Mouse (Mus musculus): ENCODE measurements around the gene Zfp113. TPM values are rescaled to one million over a fixed set of nuclear protein-coding genes. Genes with fewer than 3 reads are reported as not detected.
"Not testable (repeated sequence)": the region's sequence is repeated elsewhere in the genome, so short reads cannot be mapped to it uniquely, and the experiment has no call there.

The Zfp113 gene
- polyA plus RNA-seq, 1 experiment from 2014 or later = 26.1 TPM

GRCm38 (mm10) chr5:138109847-138110396 is 45.6 kb downstream of the Zfp113 start:
- not testable (repeated sequence) for H3K4me2 ChIP-seq (replicated peaks; ENCODE audit: low read depth, low read length); H3K27me3 ChIP-seq (ENCODE audit: control insufficient read depth, insufficient read depth, low read length); H3K9ac ChIP-seq (ENCODE audit: low read depth, low read length); H3K4me3 ChIP-seq (ENCODE audit: low read length); H3K27ac ChIP-seq (ENCODE audit: low read depth, low read length); H3K9me3 ChIP-seq (ENCODE audit: control insufficient read depth, low read length); ATAC-seq (ENCODE audit: low FRiP score, low TSS enrichment); H3K36me3 ChIP-seq (ENCODE audit: control insufficient read depth, insufficient read depth, low read length); H3K4me1 ChIP-seq (ENCODE audit: control insufficient read depth, insufficient read depth, low read length)
- WGBS = 61% methylated on average over 4 of the region's 4 CpGs

DNA sequence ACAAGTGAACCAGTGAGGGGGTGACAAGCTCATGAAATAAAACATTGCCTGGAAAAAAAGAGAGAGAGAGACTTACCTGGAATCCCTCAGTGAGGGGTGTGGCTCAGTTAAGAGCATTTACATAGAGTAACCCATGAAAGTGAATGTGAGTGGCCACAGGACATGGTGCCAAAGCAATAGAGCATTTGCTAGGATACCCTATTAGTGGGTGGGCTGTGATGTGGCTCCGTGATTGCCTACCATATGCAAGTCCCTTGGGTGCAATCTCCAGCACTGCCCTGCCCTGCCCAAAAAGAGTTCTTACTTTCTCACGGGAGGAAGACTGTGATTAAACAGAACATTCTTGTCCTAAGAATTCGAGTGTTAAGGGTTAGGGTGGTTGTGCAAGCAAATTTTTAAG is 48.4 kb downstream of the Zfp113 start:
- no peak overlapping the region for H3K9ac ChIP-seq (ENCODE audit: low read depth, low read length)
- no peak overlapping the region for H3K4me2 ChIP-seq (replicated peaks; ENCODE audit: low read depth, low read length)
- ATAC-seq (ENCODE audit: low FRiP score, low TSS enrichment) = no peak
- no peak overlapping the region for H3K4me3 ChIP-seq (ENCODE audit: low read length)
- no peaks in the 10 kb centered on the region for H3K4me1 ChIP-seq (ENCODE audit: control insufficient read depth, insufficient read depth, low read length)
- no peaks in the 10 kb centered on the region for H3K27me3 ChIP-seq (ENCODE audit: control insufficient read depth, insufficient read depth, low read length)
- no peaks in the 10 kb centered on the region for H3K9me3 ChIP-seq (ENCODE audit: control insufficient read depth, low read length)
- H3K36me3 ChIP-seq (ENCODE audit: control insufficient read depth, insufficient read depth, low read length) = peaks cover 34% of the 10 kb centered on the region
- no peak overlapping the region for H3K27ac ChIP-seq (ENCODE audit: low read depth, low read length)
- 71% methylated on average over 3 of the region's 3 CpGs for WGBS

DNA sequence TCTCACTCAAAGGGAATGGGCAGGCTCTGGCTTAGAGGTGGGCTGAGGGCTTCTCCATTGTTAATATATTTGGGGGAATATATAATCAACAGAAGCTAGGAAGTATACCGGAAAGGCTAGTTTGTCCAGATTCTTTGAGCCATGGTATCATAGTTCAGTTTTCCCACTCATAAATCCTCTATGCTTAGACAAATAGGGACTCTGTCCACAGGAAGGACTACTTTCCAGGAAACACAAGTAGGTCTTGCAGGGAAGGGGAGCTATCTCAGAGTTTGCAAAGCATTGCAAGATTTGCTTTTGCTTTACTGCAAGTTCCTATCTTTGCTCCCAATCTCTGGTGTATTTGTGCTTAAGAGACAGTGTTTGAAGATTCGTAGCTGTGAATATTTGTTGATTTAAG is 50.6 kb downstream of the Zfp113 start:
- no peak overlapping the region for H3K4me3 ChIP-seq (ENCODE audit: low read length)
- H3K36me3 ChIP-seq (ENCODE audit: control insufficient read depth, insufficient read depth, low read length) = peaks cover 54% of the 10 kb centered on the region
- H3K4me2 ChIP-seq (replicated peaks; ENCODE audit: low read depth, low read length) = no peak overlapping the region
- no peaks in the 10 kb centered on the region for H3K9me3 ChIP-seq (ENCODE audit: control insufficient read depth, low read length)
- no peaks in the 10 kb centered on the region for H3K27me3 ChIP-seq (ENCODE audit: control insufficient read depth, insufficient read depth, low read length)
- no peaks in the 10 kb centered on the region for H3K4me1 ChIP-seq (ENCODE audit: control insufficient read depth, insufficient read depth, low read length)
- no peak overlapping the region for H3K27ac ChIP-seq (ENCODE audit: low read depth, low read length)
- whole genome bisulfite sequencing = 72% methylated on average over 2 of the region's 2 CpGs
- no peak for ATAC-seq (ENCODE audit: low FRiP score, low TSS enrichment)
- no peak overlapping the region for H3K9ac ChIP-seq (ENCODE audit: low read depth, low read length)

DNA sequence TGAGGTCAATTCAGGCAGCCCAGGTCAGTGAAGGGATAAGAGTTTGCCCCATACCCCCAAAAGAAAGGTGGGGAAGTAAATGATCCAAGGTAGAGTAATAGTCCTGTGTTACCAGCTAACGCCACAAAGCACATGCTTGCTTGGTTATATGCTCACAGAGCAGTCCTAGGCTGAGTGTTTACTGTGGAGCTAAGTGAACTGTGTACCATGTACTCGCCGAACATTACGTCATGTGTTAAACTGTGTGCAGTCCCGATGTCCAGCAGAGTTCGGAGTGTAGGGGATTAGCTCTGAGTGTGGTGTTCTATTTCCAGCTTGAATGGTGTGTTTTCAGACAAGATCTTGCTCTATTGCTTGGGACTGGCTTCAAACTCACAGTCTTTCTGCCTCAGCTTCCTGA is 61.1 kb downstream of the Zfp113 start:
- no peak for ATAC-seq (ENCODE audit: low FRiP score, low TSS enrichment)
- WGBS = 96% methylated on average over 6 of the region's 6 CpGs
- Histone ChIP-seq H3K4me3 (ENCODE audit: low read length) (no peak overlapping the region), H3K27ac (ENCODE audit: low read depth, low read length) (no peak overlapping the region), H3K36me3 (ENCODE audit: control insufficient read depth, insufficient read depth, low read length) (peaks cover 69% of the 10 kb centered on the region), H3K9me3 (ENCODE audit: control insufficient read depth, low read length) (no peaks in the 10 kb centered on the region), H3K4me1 (ENCODE audit: control insufficient read depth, insufficient read depth, low read length) (no peaks in the 10 kb centered on the region), H3K4me2 (replicated peaks; ENCODE audit: low read depth, low read length) (no peak overlapping the region), H3K9ac (ENCODE audit: low read depth, low read length) (no peak overlapping the region), H3K27me3 (ENCODE audit: control insufficient read depth, insufficient read depth, low read length) (no peaks in the 10 kb centered on the region)

GRCm38 (mm10) chr5:138092771-138093170 is 62.8 kb downstream of the Zfp113 start:
- no peaks in the 10 kb centered on the region for H3K9me3 ChIP-seq (ENCODE audit: control insufficient read depth, low read length)
- H3K4me3 ChIP-seq (ENCODE audit: low read length) = no peak overlapping the region
- H3K9ac ChIP-seq (ENCODE audit: low read depth, low read length) = no peak overlapping the region
- ATAC-seq (ENCODE audit: low FRiP score, low TSS enrichment) = no peak
- H3K4me1 ChIP-seq (ENCODE audit: control insufficient read depth, insufficient read depth, low read length) = peaks cover 7% of the 10 kb centered on the region; the same call in 1 of the 2 replicates
- no peak overlapping the region for H3K27ac ChIP-seq (ENCODE audit: low read depth, low read length)
- H3K36me3 ChIP-seq (ENCODE audit: control insufficient read depth, insufficient read depth, low read length) = peaks cover 63% of the 10 kb centered on the region
- no peak overlapping the region for H3K4me2 ChIP-seq (replicated peaks; ENCODE audit: low read depth, low read length)
- no peaks in the 10 kb centered on the region for H3K27me3 ChIP-seq (ENCODE audit: control insufficient read depth, insufficient read depth, low read length)
- 89% methylated on average over 4 of the region's 4 CpGs for WGBS

GRCm38 (mm10) chr5:138090737-138091136 is 64.8 kb downstream of the Zfp113 start:
- WGBS = 92% methylated on average over 5 of the region's 5 CpGs
- H3K27ac ChIP-seq (ENCODE audit: low read depth, low read length) = no peak overlapping the region
- peaks cover 49% of the 10 kb centered on the region for H3K36me3 ChIP-seq (ENCODE audit: control insufficient read depth, insufficient read depth, low read length)
- no peak overlapping the region for H3K4me3 ChIP-seq (ENCODE audit: low read length)
- H3K27me3 ChIP-seq (ENCODE audit: control insufficient read depth, insufficient read depth, low read length) = no peaks in the 10 kb centered on the region
- peaks cover 21% of the 10 kb centered on the region for H3K4me1 ChIP-seq (ENCODE audit: control insufficient read depth, insufficient read depth, low read length)
- no peak overlapping the region for H3K9ac ChIP-seq (ENCODE audit: low read depth, low read length)
- no peak for ATAC-seq (ENCODE audit: low FRiP score, low TSS enrichment)
- no peaks in the 10 kb centered on the region for H3K9me3 ChIP-seq (ENCODE audit: control insufficient read depth, low read length)
- no peak overlapping the region for H3K4me2 ChIP-seq (replicated peaks; ENCODE audit: low read depth, low read length)

DNA sequence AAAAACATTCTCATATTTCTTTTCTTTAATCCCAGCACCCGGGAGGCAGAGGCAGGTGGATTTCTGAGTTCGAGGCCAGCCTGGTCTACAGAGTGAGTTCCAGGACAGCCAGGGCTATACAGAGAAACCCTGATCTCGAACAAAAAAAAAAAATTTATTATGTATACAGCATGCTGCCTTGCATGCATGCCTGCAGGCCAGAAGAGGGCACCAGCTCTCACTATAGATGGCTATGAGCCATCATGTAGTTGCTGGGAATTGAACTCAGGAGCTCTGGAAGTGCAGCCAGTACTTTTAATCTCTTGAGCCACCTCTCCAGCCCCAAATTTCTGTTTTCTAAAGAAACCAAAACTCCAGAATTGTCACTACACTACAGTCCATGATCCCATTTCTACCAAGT is 65.3 kb downstream of the Zfp113 start:
- Histone ChIP-seq H3K9ac (ENCODE audit: low read depth, low read length) (no peak overlapping the region), H3K27ac (ENCODE audit: low read depth, low read length) (0 out of 2 replicates have a peak overlapping the region, but pooled peaks have one; percentile 6)

More for the DNA sequence above, 65.3 kb downstream of the Zfp113 start:
- no peak for ATAC-seq (ENCODE audit: low FRiP score, low TSS enrichment)
- H3K4me2 ChIP-seq (replicated peaks; ENCODE audit: low read depth, low read length) = no peak overlapping the region
- H3K9me3 ChIP-seq (ENCODE audit: control insufficient read depth, low read length) = no peaks in the 10 kb centered on the region
- 80% methylated on average over 3 of the region's 3 CpGs for WGBS
- peaks cover 46% of the 10 kb centered on the region for H3K36me3 ChIP-seq (ENCODE audit: control insufficient read depth, insufficient read depth, low read length)
- no peaks in the 10 kb centered on the region for H3K27me3 ChIP-seq (ENCODE audit: control insufficient read depth, insufficient read depth, low read length)
- peaks cover 21% of the 10 kb centered on the region for H3K4me1 ChIP-seq (ENCODE audit: control insufficient read depth, insufficient read depth, low read length)
- no peak overlapping the region for H3K4me3 ChIP-seq (ENCODE audit: low read length)

MicroRNAs encoded within 50 kb of the gene (microRNA counts, 519-probe panel; counts per million panel counts)
- microRNA mmu-miR-106b (7,026 counts per million, percentile 75 among the panel's probes with 10 or more counts), microRNA mmu-miR-25 (9,594 counts per million, percentile 95 among the panel's probes with 10 or more counts), microRNA mmu-miR-93 (7,329 counts per million, percentile 79 among the panel's probes with 10 or more counts)

Small RNA genes within 50 kb of the gene (microRNA-seq; reads per million reads assigned to microRNA genes)
- gene Mir106b = 8,144 reads per million, percentile 94 among the genes with 10 or more reads in this experiment
- gene Mir25 = 990 reads per million, percentile 78 among the genes with 10 or more reads in this experiment
- gene Mir93 = 10,412 reads per million, percentile 95 among the genes with 10 or more reads in this experiment

Other genes starting within 250 kb of the Zfp113 start
- not detected in 2 replicates for gene Cyp3a13, start 234.1 kb downstream of the Zfp113 start, polyA plus RNA-seq (2014; fragmentation: Nextera tagmentation; extraction: Ambion mirVana)
- not detected in 2 replicates for gene Gjc3, start 192.6 kb downstream of the Zfp113 start, polyA plus RNA-seq (2014; fragmentation: Nextera tagmentation; extraction: Ambion mirVana)
- not detected in 2 replicates for gene Azgp1, start 174.2 kb downstream of the Zfp113 start, polyA plus RNA-seq (2014; fragmentation: Nextera tagmentation; extraction: Ambion mirVana)
- not detected in 2 replicates for gene Smok3a, start 134.5 kb downstream of the Zfp113 start, polyA plus RNA-seq (2014; fragmentation: Nextera tagmentation; extraction: Ambion mirVana)
- not detected in 2 replicates for gene Smok3b, start 134.3 kb downstream of the Zfp113 start, polyA plus RNA-seq (2014; fragmentation: Nextera tagmentation; extraction: Ambion mirVana)
- not detected in 2 replicates for gene Smok3c, start 102.5 kb downstream of the Zfp113 start, polyA plus RNA-seq (2014; fragmentation: Nextera tagmentation; extraction: Ambion mirVana)
- 16.5 and 33.7 TPM in 2 replicates for gene Zkscan1, start 70.7 kb downstream of the Zfp113 start, polyA plus RNA-seq (2014; fragmentation: Nextera tagmentation; extraction: Ambion mirVana)
- 52.6 and 65.1 TPM in 2 replicates for gene Zscan21, start 38.8 kb downstream of the Zfp113 start, polyA plus RNA-seq (2014; fragmentation: Nextera tagmentation; extraction: Ambion mirVana)
- gene Cops6, start 5.3 kb upstream of the Zfp113 start, polyA plus RNA-seq (2014; fragmentation: Nextera tagmentation; extraction: Ambion mirVana) = 253 and 294 TPM in 2 replicates
- 18.1 and 22.6 TPM in 2 replicates for gene Ap4m1, start 16.3 kb upstream of the Zfp113 start, polyA plus RNA-seq (2014; fragmentation: Nextera tagmentation; extraction: Ambion mirVana)
- gene Mcm7, start 16.7 kb upstream of the Zfp113 start, polyA plus RNA-seq (2014; fragmentation: Nextera tagmentation; extraction: Ambion mirVana) = 176 and 241 TPM in 2 replicates
- gene Taf6, start 31.7 kb upstream of the Zfp113 start, polyA plus RNA-seq (2014; fragmentation: Nextera tagmentation; extraction: Ambion mirVana) = 80.9 and 109 TPM in 2 replicates
- 57.8 and 61.5 TPM in 2 replicates for gene Cnpy4, start 31.7 kb upstream of the Zfp113 start, polyA plus RNA-seq (2014; fragmentation: Nextera tagmentation; extraction: Ambion mirVana)
- 9.7 and 10.2 TPM in 2 replicates for gene Mblac1, start 38.6 kb upstream of the Zfp113 start, polyA plus RNA-seq (2014; fragmentation: Nextera tagmentation; extraction: Ambion mirVana)
- gene Nxpe5, start 70.2 kb upstream of the Zfp113 start, polyA plus RNA-seq (2014; fragmentation: Nextera tagmentation; extraction: Ambion mirVana) = 0.07 TPM in 1 of 2 replicates, not detected in the other
- gene Lamtor4, start 99.7 kb upstream of the Zfp113 start, polyA plus RNA-seq (2014; fragmentation: Nextera tagmentation; extraction: Ambion mirVana) = 47.7 and 66.4 TPM in 2 replicates
- 5.4 and 6.8 TPM in 2 replicates for gene BC037034, start 108.3 kb upstream of the Zfp113 start, polyA plus RNA-seq (2014; fragmentation: Nextera tagmentation; extraction: Ambion mirVana)
- gene Gal3st4, start 117.1 kb upstream of the Zfp113 start, polyA plus RNA-seq (2014; fragmentation: Nextera tagmentation; extraction: Ambion mirVana) = 2.4 and 3.3 TPM in 2 replicates
- gene Gm43720, start 124.2 kb upstream of the Zfp113 start, polyA plus RNA-seq (2014; fragmentation: Nextera tagmentation; extraction: Ambion mirVana) = not detected in 2 replicates
- 5.1 and 7.9 TPM in 2 replicates for gene Gpc2, start 124.3 kb upstream of the Zfp113 start, polyA plus RNA-seq (2014; fragmentation: Nextera tagmentation; extraction: Ambion mirVana)
- gene Stag3, start 124.5 kb upstream of the Zfp113 start, polyA plus RNA-seq (2014; fragmentation: Nextera tagmentation; extraction: Ambion mirVana) = 3.1 and 4.5 TPM in 2 replicates
- gene Pvrig, start 186.2 kb upstream of the Zfp113 start, polyA plus RNA-seq (2014; fragmentation: Nextera tagmentation; extraction: Ambion mirVana) = not detected in 2 replicates

Data from kidney, embryonic 14.5 days (tissue).